Mouse (Mus musculus) small intestine, adult 10 weeks (tissue): Measurements from ENCODE around the gene Snx7. TPM values are rescaled to one million over a fixed set of nuclear protein-coding genes. Genes with fewer than 3 reads are reported as not detected.

Experiments
- polyA plus RNA-seq: library from polyadenylated mRNA; stranded (reverse); fragments of 350-450 nt; fragmentation: Illumina TruSeq; extraction: RNeasy Lipid Tissue Mini Kit (QIAGEN cat#74804); gene quantifications from one replicate; pipeline ENCODE4 v1.2.3, GENCODE M21; 2014; ENCODE audit warnings: low replicate concordance

Gene Snx7
- 152 TPM for polyA plus RNA-seq

DNA sequence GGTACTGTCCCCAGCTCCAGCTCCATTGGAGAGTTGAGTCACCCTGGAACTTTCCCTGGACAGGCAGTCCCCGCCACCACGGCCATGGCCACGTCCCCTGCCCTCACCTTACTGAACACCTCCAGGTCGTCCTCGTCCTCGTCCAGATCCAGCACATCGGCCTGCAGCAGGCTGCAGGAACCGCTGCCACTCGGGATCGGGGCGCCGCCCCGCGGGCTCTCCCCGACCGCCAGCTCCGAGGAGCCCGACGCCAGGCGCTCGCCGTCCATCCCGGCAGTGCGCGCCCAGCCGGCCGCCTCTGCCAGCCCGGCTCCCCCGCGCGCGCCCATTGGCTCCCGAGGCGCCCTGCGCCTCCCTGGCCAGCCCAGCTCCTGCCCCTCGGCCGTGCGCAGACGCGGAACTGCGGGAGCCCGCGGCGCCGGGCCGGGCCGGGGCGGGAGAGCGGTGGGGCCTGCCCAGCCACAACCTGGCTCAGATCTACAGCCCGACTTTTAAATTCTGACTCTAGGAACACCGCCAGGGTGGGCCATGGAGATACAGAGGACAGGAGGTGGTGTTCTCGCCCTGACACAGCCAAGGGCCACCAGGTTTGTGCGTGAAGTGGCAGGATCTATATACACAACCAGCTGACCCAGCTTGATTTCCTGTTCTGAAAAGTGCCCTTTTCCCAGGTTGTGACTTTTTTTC is at the start of gene Snx7:
Snx7 (minus strand) TSS at position 300 of the 687 bp plus-strand sequence.

